Mouse (Mus musculus): ENCODE measurements around the gene Tmx1. TPM values are rescaled to one million over a fixed set of nuclear protein-coding genes. Genes with fewer than 3 reads are reported as not detected.

Tmx1 gene
- 84.9 and 93.8 TPM in 2 replicates for polyA plus RNA-seq (2014; fragmentation: Nextera tagmentation; extraction: Ambion mirVana)

DNA sequence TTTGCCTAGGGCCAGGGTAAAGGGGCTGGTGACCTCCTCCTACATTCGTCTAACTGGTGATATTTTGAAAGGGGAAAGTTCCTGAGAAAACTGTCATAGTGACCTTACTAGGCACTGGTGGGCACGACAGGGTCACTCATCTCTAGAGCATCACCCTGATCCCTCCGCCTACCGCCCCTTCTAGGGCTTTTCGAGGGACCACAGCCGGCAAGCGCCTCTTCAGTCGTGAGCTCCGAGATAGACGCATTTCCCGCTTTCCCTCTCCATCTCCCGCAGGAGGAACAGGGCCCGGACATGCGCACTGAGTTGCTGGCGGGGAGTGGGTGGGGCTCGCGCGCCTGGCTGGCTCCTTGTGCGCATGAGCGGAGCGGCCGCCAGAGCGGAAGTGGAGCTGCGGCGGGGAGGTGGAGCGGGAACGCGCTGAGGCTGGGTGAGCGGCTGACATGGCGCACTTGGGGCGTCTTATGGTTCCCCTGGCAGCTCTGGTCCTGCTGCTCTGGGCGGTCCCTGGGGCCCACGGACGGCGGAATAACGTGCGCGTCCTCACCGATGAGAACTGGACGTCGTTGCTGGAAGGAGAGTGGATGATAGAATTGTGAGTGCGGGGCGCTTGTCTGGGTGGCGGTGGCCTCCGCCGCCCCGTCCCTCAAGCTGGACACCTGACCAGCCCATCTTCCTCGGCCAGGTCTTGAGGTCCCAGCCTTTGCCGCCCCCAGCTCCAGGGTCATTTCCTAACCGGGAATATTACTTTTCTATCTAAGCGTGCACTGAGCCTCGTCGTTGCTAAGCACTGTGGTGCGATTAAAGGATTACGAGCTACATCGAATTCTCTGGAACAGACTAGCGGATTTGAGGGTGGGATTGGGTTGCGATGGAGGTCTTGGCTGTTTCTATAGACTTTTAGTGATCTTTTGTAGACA, at the start of gene Tmx1:
Gene Tmx1 (plus strand): TSS at position 370 of the 920 bp plus-strand sequence.
- H3K4me3 ChIP-seq (ENCODE audit: low read depth, low read length), result peak within 1 kb of the TSS; percentile 82
- H3K9ac ChIP-seq (ENCODE audit: low read length), result peak within 1 kb of the TSS; percentile 80
- H3K4me2 ChIP-seq (ENCODE audit: low read depth, severe bottlenecking), result peak within 1 kb of the TSS; percentile 65
- H3K4me1 ChIP-seq (ENCODE audit: control insufficient read depth, insufficient read depth, low read length), result peaks cover 2% of the 10 kb centered on the region
- WGBS, result under 1% methylated on average over 58 of the region's 58 CpGs
- DNase-seq (ENCODE audit: low spot score), result peak; percentile 97
- peaks cover 2% of the 10 kb centered on the region; the same call in 1 of the 2 replicates for H3K36me3 ChIP-seq (ENCODE audit: control insufficient read depth, insufficient read depth, low read length)
- peak; percentile 95 for ATAC-seq (ENCODE audit: insufficient number of reproducible peaks, low FRiP score, low TSS enrichment, low read depth)
- no peaks in the 10 kb centered on the region for H3K27me3 ChIP-seq (ENCODE audit: control insufficient read depth, insufficient read depth, low read length)
- H3K9me3 ChIP-seq (ENCODE audit: control insufficient read depth, low read length), result no peaks in the 10 kb centered on the region
- H3K27ac ChIP-seq (replicated peaks; ENCODE audit: low read depth, low read length), result no peak within 1 kb of the TSS

DNA sequence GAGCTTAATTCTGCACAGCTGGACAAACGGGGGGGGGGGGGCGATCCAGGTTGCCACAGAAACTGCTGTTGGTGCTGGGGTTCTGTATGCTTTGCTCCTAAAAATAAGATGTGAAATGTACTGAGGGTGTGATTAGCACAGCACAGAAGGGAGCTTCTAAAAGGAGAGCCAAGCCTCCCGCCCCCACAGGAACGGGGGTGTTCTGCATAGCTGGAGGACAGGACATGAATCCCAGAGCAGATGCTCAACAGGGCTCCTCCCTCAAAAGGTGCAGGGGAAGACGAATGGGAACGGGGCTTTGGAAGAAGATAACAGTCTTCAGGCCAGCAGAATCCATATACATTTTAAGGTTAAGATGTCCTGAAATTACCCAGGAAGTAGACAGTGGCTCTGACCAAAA, 48.6 kb upstream of the Tmx1 start:
- DNase-seq (ENCODE audit: low spot score) (no peak), ATAC-seq (ENCODE audit: insufficient number of reproducible peaks, low FRiP score, low TSS enrichment, low read depth) (no peak)
- Histone ChIP-seq H3K4me2 (ENCODE audit: low read depth, severe bottlenecking) (no peak overlapping the region), H3K4me1 (ENCODE audit: control insufficient read depth, insufficient read depth, low read length) (no peaks in the 10 kb centered on the region), H3K36me3 (ENCODE audit: control insufficient read depth, insufficient read depth, low read length) (no peaks in the 10 kb centered on the region), H3K27ac (replicated peaks; ENCODE audit: low read depth, low read length) (no peak overlapping the region), H3K27me3 (ENCODE audit: control insufficient read depth, insufficient read depth, low read length) (no peaks in the 10 kb centered on the region), H3K4me3 (ENCODE audit: low read depth, low read length) (no peak overlapping the region), H3K9ac (ENCODE audit: low read length) (no peak overlapping the region), H3K9me3 (ENCODE audit: control insufficient read depth, low read length) (no peaks in the 10 kb centered on the region)
- WGBS, result 73% methylated on average over 6 of the region's 6 CpGs

DNA sequence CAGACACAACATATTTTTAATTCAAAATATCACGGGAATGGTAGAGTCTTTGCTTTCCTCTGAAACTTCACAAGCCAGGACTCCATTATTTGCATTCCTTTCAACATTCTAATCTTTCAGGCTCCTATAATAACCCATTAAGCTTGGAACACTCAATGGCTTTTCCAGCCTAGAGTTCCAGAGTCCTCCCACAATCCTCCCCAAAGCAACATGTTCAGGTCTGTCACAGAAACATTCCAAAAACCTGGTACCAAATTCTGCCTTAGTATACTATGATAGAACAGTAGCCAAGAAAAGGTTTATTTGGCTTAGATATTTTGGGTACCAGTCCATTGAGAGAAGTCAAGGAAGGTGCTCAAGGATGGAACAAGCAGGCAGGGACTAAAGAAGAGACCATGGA, 44.5 kb upstream of the Tmx1 start:
- H3K9ac ChIP-seq (ENCODE audit: low read length), result no peak overlapping the region
- no peaks in the 10 kb centered on the region for H3K36me3 ChIP-seq (ENCODE audit: control insufficient read depth, insufficient read depth, low read length)
- DNase-seq (ENCODE audit: low spot score) (no peak), ATAC-seq (ENCODE audit: insufficient number of reproducible peaks, low FRiP score, low TSS enrichment, low read depth) (no peak)
- H3K4me2 ChIP-seq (ENCODE audit: low read depth, severe bottlenecking), result no peak overlapping the region
- 58% methylated on average over 1 of the region's 1 CpGs for WGBS
- no peak overlapping the region for H3K27ac ChIP-seq (replicated peaks; ENCODE audit: low read depth, low read length)
- no peaks in the 10 kb centered on the region for H3K4me1 ChIP-seq (ENCODE audit: control insufficient read depth, insufficient read depth, low read length)
- H3K9me3 ChIP-seq (ENCODE audit: control insufficient read depth, low read length), result no peaks in the 10 kb centered on the region
- H3K27me3 ChIP-seq (ENCODE audit: control insufficient read depth, insufficient read depth, low read length), result no peaks in the 10 kb centered on the region
- H3K4me3 ChIP-seq (ENCODE audit: low read depth, low read length), result no peak overlapping the region

DNA sequence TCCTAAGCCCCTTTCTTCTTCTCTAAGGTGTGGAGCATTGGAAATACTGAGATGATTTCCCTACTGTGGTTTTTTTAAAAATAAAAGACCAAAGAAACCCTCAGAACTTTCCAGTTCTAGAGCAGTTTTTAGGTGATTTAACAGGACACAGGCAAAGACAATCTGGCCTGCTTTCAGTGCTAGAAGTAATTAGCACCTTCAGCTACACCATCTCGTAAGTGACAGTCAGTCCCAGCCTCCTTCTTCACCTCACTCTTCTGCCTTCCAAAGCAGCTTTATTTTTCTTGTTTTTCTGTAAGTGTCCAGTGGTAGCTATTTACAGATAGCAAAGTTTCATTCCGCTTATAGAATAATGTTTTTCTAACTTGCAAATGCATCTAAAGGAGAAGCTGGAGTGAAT, 43.3 kb upstream of the Tmx1 start:
- Histone ChIP-seq H3K4me1 (ENCODE audit: control insufficient read depth, insufficient read depth, low read length) (no peaks in the 10 kb centered on the region), H3K27me3 (ENCODE audit: control insufficient read depth, insufficient read depth, low read length) (no peaks in the 10 kb centered on the region), H3K9me3 (ENCODE audit: control insufficient read depth, low read length) (no peaks in the 10 kb centered on the region), H3K4me3 (ENCODE audit: low read depth, low read length) (no peak overlapping the region), H3K4me2 (ENCODE audit: low read depth, severe bottlenecking) (no peak overlapping the region), H3K9ac (ENCODE audit: low read length) (no peak overlapping the region), H3K27ac (replicated peaks; ENCODE audit: low read depth, low read length) (no peak overlapping the region), H3K36me3 (ENCODE audit: control insufficient read depth, insufficient read depth, low read length) (no peaks in the 10 kb centered on the region)
- 66% methylated on average over 2 of the region's 2 CpGs for WGBS
- no peak for ATAC-seq (ENCODE audit: insufficient number of reproducible peaks, low FRiP score, low TSS enrichment, low read depth)
- DNase-seq (ENCODE audit: low spot score), result no peak

DNA sequence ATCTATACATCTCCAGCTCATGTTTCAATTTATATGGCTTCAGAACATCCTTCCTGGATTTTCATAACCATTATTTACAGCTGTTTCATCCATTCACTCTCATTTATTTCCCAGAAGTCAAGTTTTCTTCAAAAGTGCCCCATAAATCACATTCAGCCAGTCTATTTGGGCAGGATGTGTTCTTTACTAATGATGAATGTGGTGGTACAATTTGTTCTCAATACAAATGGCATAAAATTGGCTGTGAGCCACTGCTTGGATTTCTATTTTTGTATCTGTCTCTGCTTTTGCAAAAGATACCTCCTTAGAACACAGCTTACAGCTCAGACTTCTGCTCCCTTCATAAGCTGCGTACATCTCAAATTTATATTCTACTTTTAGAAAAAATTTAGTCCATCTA, 32.7 kb upstream of the Tmx1 start:
- Histone ChIP-seq H3K27me3 (ENCODE audit: control insufficient read depth, insufficient read depth, low read length) (no peaks in the 10 kb centered on the region), H3K4me1 (ENCODE audit: control insufficient read depth, insufficient read depth, low read length) (no peaks in the 10 kb centered on the region), H3K9me3 (ENCODE audit: control insufficient read depth, low read length) (no peaks in the 10 kb centered on the region), H3K27ac (replicated peaks; ENCODE audit: low read depth, low read length) (no peak overlapping the region), H3K36me3 (ENCODE audit: control insufficient read depth, insufficient read depth, low read length) (no peaks in the 10 kb centered on the region), H3K4me3 (ENCODE audit: low read depth, low read length) (no peak overlapping the region), H3K9ac (ENCODE audit: low read length) (no peak overlapping the region), H3K4me2 (ENCODE audit: low read depth, severe bottlenecking) (no peak overlapping the region)
- 92% methylated on average over 1 of the region's 1 CpGs for WGBS
- ATAC-seq (ENCODE audit: insufficient number of reproducible peaks, low FRiP score, low TSS enrichment, low read depth) (no peak), DNase-seq (ENCODE audit: low spot score) (no peak)

DNA sequence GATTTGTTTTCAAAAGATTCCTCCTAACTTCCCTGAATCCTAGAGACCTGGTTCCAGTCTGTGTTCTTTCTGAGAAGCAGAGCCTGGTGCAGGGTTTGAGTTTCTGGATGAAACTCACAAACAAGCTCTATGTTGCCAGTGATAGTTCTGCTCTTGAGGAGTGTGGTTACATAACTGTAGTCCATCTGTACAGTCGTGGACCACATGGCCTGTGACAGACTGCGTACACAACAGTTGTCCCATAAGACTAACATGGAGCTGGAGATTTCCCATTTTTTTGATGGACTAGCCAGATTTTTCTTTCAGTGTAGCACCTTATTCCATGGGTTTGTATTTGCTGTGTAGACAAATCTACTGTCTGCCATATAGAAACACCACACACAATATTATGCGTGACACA, 31.9 kb upstream of the Tmx1 start:
- H3K27me3 ChIP-seq (ENCODE audit: control insufficient read depth, insufficient read depth, low read length), result no peaks in the 10 kb centered on the region
- no peaks in the 10 kb centered on the region for H3K9me3 ChIP-seq (ENCODE audit: control insufficient read depth, low read length)
- no peaks in the 10 kb centered on the region for H3K4me1 ChIP-seq (ENCODE audit: control insufficient read depth, insufficient read depth, low read length)
- H3K4me3 ChIP-seq (ENCODE audit: low read depth, low read length), result no peak overlapping the region
- ATAC-seq (ENCODE audit: insufficient number of reproducible peaks, low FRiP score, low TSS enrichment, low read depth) (no peak), DNase-seq (ENCODE audit: low spot score) (no peak)
- H3K9ac ChIP-seq (ENCODE audit: low read length), result no peak overlapping the region
- no peak overlapping the region for H3K27ac ChIP-seq (replicated peaks; ENCODE audit: low read depth, low read length)
- 87% methylated on average over 3 of the region's 3 CpGs for WGBS
- H3K36me3 ChIP-seq (ENCODE audit: control insufficient read depth, insufficient read depth, low read length), result no peaks in the 10 kb centered on the region
- H3K4me2 ChIP-seq (ENCODE audit: low read depth, severe bottlenecking), result no peak overlapping the region

DNA sequence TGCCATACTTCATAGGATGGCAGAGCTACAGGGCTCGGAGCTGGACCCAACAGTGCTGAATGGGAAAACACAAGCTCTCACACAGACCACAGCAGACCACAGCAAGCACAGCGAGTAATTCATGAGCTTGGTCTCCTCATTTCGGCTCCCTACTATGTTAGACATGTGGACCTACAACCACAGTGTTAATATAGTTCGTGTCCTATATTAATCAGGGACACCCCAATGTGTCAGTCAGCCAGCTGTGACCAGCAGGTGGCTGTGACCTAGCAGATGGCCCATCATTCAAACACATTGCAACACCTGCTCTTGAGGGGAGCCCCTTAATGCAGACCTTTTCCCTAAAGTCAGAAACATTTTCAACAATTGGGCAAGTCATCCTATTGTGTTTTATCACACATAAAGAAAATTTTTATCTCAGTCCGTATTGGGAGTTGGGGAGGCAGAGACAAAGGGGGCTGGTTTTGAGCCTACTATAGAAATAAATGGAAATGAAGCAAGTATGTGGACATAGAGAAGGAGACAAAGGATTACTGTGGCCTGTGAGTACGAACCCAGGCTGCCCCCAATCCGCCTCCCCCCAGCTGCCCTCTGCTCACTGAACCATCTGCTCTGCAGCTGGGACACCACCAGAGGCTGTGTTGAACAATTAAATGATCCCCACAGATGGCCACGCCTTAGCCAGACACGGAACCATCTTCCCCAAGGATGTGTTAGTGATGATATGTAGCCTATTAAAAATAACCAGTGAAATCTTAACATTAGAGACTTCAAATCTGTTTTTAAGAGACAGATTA, 30.4 kb upstream of the Tmx1 start:
- no peaks in the 10 kb centered on the region for H3K4me1 ChIP-seq (ENCODE audit: control insufficient read depth, insufficient read depth, low read length)
- no peak overlapping the region for H3K4me2 ChIP-seq (ENCODE audit: low read depth, severe bottlenecking)
- DNase-seq (ENCODE audit: low spot score) (no peak), ATAC-seq (ENCODE audit: insufficient number of reproducible peaks, low FRiP score, low TSS enrichment, low read depth) (no peak)
- no peak overlapping the region for H3K4me3 ChIP-seq (ENCODE audit: low read depth, low read length)
- 63% methylated on average over 9 of the region's 9 CpGs for WGBS
- no peak overlapping the region for H3K9ac ChIP-seq (ENCODE audit: low read length)
- H3K36me3 ChIP-seq (ENCODE audit: control insufficient read depth, insufficient read depth, low read length), result no peaks in the 10 kb centered on the region
- H3K27ac ChIP-seq (replicated peaks; ENCODE audit: low read depth, low read length), result no peak overlapping the region
- H3K27me3 ChIP-seq (ENCODE audit: control insufficient read depth, insufficient read depth, low read length), result no peaks in the 10 kb centered on the region
- no peaks in the 10 kb centered on the region for H3K9me3 ChIP-seq (ENCODE audit: control insufficient read depth, low read length)

DNA sequence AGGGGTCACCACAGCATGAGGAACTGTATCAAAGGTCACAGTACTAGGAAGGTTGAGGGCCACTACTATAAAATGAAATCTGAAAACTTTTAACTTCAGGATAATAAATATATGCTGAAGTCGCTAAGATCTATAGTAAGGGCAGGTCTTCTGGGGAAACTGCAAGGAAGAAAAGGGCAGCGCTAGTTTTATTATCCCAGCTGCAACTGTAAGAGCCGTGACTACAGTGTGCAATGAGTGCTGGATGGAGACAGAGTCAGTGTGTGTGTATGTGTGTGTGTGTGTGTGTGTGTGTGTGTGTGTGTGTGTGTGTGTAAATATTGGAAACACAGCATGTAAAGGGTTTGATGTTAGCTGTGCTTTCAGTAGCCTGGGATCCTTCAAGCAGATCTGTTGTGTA, 25.0 kb upstream of the Tmx1 start:
- ATAC-seq (ENCODE audit: insufficient number of reproducible peaks, low FRiP score, low TSS enrichment, low read depth), result no peak
- no peak overlapping the region for H3K27ac ChIP-seq (replicated peaks; ENCODE audit: low read depth, low read length)
- no peaks in the 10 kb centered on the region for H3K27me3 ChIP-seq (ENCODE audit: control insufficient read depth, insufficient read depth, low read length)
- no peak overlapping the region for H3K4me3 ChIP-seq (ENCODE audit: low read depth, low read length)
- H3K36me3 ChIP-seq (ENCODE audit: control insufficient read depth, insufficient read depth, low read length), result no peaks in the 10 kb centered on the region
- no peak overlapping the region for H3K9ac ChIP-seq (ENCODE audit: low read length)
- no peak for DNase-seq (ENCODE audit: low spot score)
- no peak overlapping the region for H3K4me2 ChIP-seq (ENCODE audit: low read depth, severe bottlenecking)
- H3K9me3 ChIP-seq (ENCODE audit: control insufficient read depth, low read length), result no peaks in the 10 kb centered on the region
- H3K4me1 ChIP-seq (ENCODE audit: control insufficient read depth, insufficient read depth, low read length), result no peaks in the 10 kb centered on the region
- WGBS, result 80% methylated on average over 3 of the region's 3 CpGs

Measured in limb, embryonic 11.5 days (tissue).